Mouse (Mus musculus) gastrocnemius, postnatal 25 days (tissue): ENCODE data around the gene Ctnnd2. TPM values are rescaled to one million over a fixed set of nuclear protein-coding genes. Genes with fewer than 3 reads are reported as not detected.
"Not testable (repeated sequence)": the region's sequence is repeated elsewhere in the genome, so short reads cannot be mapped to it uniquely, and the experiment has no call there.

Source experiments
- DNase-seq: peaks from one replicate; pipeline ENCODE4 v3.0.0; 2022
- long read RNA-seq, 2 experiments: library from polyadenylated mRNA; stranded (forward); transcript quantifications; one replicate each; pipeline ENCODE4 v2.0.0; 2021
- total RNA-seq, 2 experiments: library from RNA; stranded (reverse); gene quantifications; 1 replicate in 1 of 2; 2 replicates in 1 of 2; pipeline ENCODE4 v1.2.3; 2021

Gene Ctnnd2
- total RNA-seq: under 1 TPM in 1 of 2 experiments, not detected in 1; 0.35 TPM
- long read RNA-seq, experiment 1, partial matches to known transcripts: 0 of 9 reads
- long read RNA-seq, experiment 1, other reads (novel, unspliced or antisense): 9 of 9 reads
- long read RNA-seq, experiment 2, partial matches to known transcripts: 0 of 5 reads
- long read RNA-seq, experiment 2, other reads (novel, unspliced or antisense): 5 of 5 reads

- no peak for DNase-seq
Observed at GRCm38 (mm10) chr15:30172391-30173281, at the start of gene Ctnnd2. TSS of gene Ctnnd2 (plus strand) at chr15:30172593.

- DNase-seq: no peak
Observed at GRCm38 (mm10) chr15:30130705-30131104, 41.7 kb upstream of the Ctnnd2 start.

GRCm38 (mm10) chr15:30139626-30140025 is 32.8 kb upstream of the Ctnnd2 start:
- not testable (repeated sequence) for DNase-seq

- DNase-seq: no peak
Observed at GRCm38 (mm10) chr15:30145413-30145812, 27.0 kb upstream of the Ctnnd2 start.

- no peak for DNase-seq
Observed at GRCm38 (mm10) chr15:30152176-30152575, 20.2 kb upstream of the Ctnnd2 start.

GRCm38 (mm10) chr15:30157975-30158374 is 14.4 kb upstream of the Ctnnd2 start:
- DNase-seq: no peak

GRCm38 (mm10) chr15:30170031-30170430 is 2.4 kb upstream of the Ctnnd2 start:
- DNase-seq: no peak

GRCm38 (mm10) chr15:30171493-30172195 is 749 bp upstream of the Ctnnd2 start:
- DNase-seq: no peak

- no peak for DNase-seq
Observed at GRCm38 (mm10) chr15:30173370-30173941, 1.1 kb downstream of the Ctnnd2 start.

- no peak for DNase-seq
Observed at GRCm38 (mm10) chr15:30174321-30174720, 1.9 kb downstream of the Ctnnd2 start.

- no peak for DNase-seq
Observed at GRCm38 (mm10) chr15:30184020-30184419, 11.6 kb downstream of the Ctnnd2 start.

GRCm38 (mm10) chr15:30190872-30191271 is 18.5 kb downstream of the Ctnnd2 start:
- no peak for DNase-seq

GRCm38 (mm10) chr15:30191931-30192668 is 19.7 kb downstream of the Ctnnd2 start:
- DNase-seq: no peak

- no peak for DNase-seq
Observed at GRCm38 (mm10) chr15:30198429-30198828, 26.0 kb downstream of the Ctnnd2 start.

GRCm38 (mm10) chr15:30199785-30200184 is 27.4 kb downstream of the Ctnnd2 start:
- no peak for DNase-seq

- no peak for DNase-seq
Observed at GRCm38 (mm10) chr15:30201211-30201610, 28.8 kb downstream of the Ctnnd2 start.

GRCm38 (mm10) chr15:30201617-30202016 is 29.2 kb downstream of the Ctnnd2 start:
- no peak for DNase-seq

- no peak for DNase-seq
Observed at GRCm38 (mm10) chr15:30212746-30213145, 40.4 kb downstream of the Ctnnd2 start.

GRCm38 (mm10) chr15:30215871-30216270 is 43.5 kb downstream of the Ctnnd2 start:
- DNase-seq: no peak

- DNase-seq: no peak
Observed at GRCm38 (mm10) chr15:30229112-30229511, 56.7 kb downstream of the Ctnnd2 start.

GRCm38 (mm10) chr15:30235210-30236034 is 63.0 kb downstream of the Ctnnd2 start:
- no peak for DNase-seq
